Mouse (Mus musculus) heart, adult 2 months (tissue): ENCODE results near the gene Glb1l2.

Experiments
- CTCF ChIP-seq: fragments of 200-600 bp; IDR thresholded peaks from 2 replicates; pipeline ENCODE4 v1.8.1; 2022; ENCODE audit warnings: antibody characterized with exemption, mild to moderate bottlenecking, moderate library complexity
- POLR2A ChIP-seq: fragments of 200-500 bp; IDR thresholded peaks from 2 replicates; pipeline ENCODE4 v1.6.1; 2011; ENCODE audit warnings: mild to moderate bottlenecking, low read depth, low read length, control low read depth; ENCODE audit not compliant: insufficient read depth

GRCm38 (mm10) chr9:26805935-26806666, at the start of gene Glb1l2:
- TF ChIP-seq POLR2A (no peak), CTCF (0 out of 2 replicates have a peak, but pooled peaks have one; percentile 12)
